Mouse (Mus musculus) lung, adult 2 months (tissue): ENCODE results near the gene Arfip1.

Experiments
- CTCF ChIP-seq: fragments of 200-500 bp; IDR thresholded peaks from 2 replicates; pipeline ENCODE4 v1.5.1; 2011; ENCODE audit warnings: mild to moderate bottlenecking, low read length, control low read depth; ENCODE audit not compliant: insufficient read depth
- POLR2A ChIP-seq: fragments of 200-500 bp; IDR thresholded peaks from 2 replicates; pipeline ENCODE4 v1.6.1; 2011; ENCODE audit warnings: low read depth, mild to moderate bottlenecking, control low read depth, low read length, borderline replicate concordance; ENCODE audit errors: extremely low read depth

DNA sequence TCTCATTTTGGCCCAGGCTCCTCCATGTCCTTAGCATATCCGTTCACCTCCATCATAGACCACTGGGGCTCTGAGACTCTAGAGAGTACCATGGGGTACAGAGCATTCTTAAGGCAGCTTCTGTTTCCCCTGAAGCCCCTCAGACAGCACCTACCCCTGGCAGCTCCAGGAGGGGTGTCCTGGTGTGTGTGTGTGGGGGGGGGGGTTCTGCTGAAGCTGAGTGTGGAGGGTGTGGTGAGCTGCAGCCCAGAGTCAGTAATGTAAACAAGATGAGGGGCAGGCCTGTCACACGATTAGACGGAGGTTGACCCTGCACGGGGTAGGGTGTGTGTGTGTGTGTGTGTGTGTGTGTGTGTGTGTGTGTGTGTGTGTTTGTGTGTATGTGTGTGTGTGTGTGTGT is 120.7 kb downstream of the Arfip1 start:
- TF ChIP-seq POLR2A (no peak), CTCF (no peak)
